Mouse (Mus musculus): ENCODE results near the gene Gm10518.

- no peak for TF ChIP-seq POLR2A (IDR thresholded peaks at IDR 0.05; ENCODE audit: control insufficient read depth, extremely low read depth, insufficient read depth, low read length, poor library complexity)
- no peak for TF ChIP-seq CTCF (IDR thresholded peaks at IDR 0.05; ENCODE audit: borderline replicate concordance, control insufficient read depth, extremely low read depth, insufficient read depth, low read length, poor library complexity)
Measured at GRCm38 (mm10) chr1:179756477-179756876, 46.7 kb upstream of the Gm10518 start.
